Mouse (Mus musculus): ENCODE measurements around the gene Pgap2.

The Pgap2 gene

DNA sequence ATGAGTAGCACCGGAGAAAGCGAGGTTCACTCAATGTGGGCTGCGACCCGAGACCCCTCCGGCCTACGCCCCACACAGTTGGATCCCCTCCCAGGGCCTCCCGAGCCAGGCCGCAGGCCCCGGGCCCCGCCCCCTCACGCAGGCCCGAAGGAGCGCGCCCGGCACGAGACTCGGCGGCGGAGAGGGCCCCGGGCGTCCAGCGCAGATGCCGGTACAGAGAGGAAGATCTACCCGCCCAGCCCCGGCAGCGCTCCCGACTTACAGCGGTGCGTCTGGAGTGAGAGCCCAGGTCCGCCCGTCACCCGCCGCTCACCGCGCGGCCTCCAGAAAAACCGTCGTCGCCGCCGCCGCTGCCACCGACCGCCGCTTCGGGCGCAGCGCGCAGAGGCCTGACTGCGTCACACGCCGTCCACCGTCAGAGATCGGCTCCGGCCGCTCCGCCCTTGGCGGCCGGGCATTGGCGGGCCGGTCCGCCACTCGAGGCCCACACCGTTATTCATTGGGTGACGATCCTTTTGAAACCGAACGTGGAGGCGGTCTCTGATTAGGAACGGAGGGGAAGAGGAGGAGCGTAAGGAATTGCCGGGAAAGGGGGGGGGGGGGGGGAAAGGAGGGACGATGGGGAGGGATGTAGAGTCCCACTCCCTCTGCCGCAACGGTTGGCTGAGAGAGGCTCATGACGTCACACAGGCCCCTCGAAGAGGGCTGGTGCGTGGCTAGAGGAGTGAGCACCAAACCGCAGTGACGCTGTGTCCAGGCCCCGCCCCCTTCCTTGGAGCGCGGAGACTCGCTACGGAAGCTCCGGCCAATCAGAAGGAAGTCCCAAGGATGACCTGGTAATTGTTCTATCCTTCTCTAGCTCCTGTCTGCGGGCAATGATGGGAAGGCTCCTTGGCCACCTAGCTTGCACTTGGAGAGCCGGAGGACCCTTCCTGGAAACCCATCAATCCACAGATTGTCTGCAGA, at the start of gene Pgap2, which contains the start of gene Nup98:
Pgap2 (plus strand) TSS at position 453 of the 966 bp plus-strand sequence.
Nup98 (minus strand) TSS at position 421 of the 966 bp plus-strand sequence.
- peak; percentile 99 for DNase-seq (ENCODE audit: extremely low read depth, insufficient read length, low spot score)

DNA sequence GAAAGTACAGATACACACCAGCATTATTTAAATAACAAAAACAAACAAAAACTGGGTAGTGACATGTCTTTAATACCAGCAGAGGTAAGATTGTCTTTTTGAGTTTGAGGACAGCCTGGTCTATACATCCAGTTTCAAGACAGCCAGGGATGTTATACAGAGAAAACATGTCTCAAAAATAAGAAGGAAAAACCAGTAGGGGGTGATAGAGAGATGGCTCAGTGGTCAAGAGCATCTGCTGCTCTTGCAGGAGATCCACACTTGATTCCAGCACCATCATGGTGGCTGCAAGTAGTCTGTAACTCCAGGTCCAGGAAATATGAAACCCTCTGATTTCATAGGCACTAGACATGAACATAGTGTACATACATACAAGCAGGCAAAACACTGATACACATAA, 39.7 kb upstream of the Pgap2 start:
- DNase-seq (ENCODE audit: extremely low read depth, insufficient read length, low spot score) = peak; percentile 6

DNA sequence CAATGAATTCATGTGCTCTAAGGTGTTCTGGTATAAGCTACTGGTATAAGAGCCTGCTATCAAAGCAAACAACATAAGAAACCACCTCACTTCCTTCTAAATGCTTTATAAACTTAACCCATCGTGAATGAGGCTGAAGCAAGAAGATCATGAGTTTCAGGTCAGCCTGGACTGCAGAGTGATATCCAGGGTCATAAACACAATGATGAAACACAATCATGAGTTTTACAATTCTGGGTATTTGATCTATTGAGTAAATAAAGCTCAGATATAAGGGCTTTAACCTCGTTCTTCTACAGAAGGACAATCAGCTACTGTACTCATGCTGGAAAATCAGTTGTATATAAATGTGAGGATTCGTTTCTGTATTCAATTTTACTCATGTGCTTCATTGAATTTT, 26.2 kb upstream of the Pgap2 start:
- DNase-seq (ENCODE audit: extremely low read depth, insufficient read length, low spot score) = no peak

DNA sequence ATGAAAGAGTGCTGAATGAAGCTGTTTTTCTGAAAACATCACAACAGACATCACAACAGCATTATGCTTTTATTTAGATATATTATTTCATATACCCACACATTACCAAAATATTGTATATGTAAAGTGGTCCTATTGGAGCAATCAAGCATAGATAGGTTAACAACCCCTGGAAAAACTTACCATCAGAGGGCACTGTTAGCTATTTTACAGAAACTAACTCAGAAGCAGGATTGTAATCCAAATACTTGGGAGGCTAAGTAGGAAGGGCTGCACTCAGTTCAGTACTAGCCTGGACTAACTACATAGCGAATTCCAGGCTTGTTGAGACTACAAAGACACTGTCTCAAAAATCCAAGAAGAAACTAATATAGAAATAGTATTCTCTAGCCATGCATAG, 17.7 kb upstream of the Pgap2 start:
- no peak for DNase-seq (ENCODE audit: extremely low read depth, insufficient read length, low spot score)

DNA sequence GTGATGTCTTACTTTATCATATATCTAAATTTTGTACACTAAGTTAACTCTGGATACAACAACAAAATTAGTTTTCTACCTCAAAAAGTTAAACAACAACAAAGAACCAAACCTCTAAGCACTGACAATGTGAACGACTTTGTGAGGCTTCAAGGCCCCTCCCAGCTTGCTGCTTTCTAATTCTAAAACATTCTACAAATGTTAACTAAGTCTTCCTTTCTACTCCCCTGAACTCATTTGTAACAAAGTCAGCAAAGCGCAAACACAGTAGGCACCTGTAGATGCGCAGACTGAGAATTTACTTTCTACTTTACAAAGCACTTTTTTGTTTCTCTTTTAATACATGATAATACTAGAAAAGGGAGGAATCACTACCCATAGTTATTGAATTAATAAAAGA, 9.4 kb upstream of the Pgap2 start:
- DNase-seq (ENCODE audit: extremely low read depth, insufficient read length, low spot score) = no peak

DNA sequence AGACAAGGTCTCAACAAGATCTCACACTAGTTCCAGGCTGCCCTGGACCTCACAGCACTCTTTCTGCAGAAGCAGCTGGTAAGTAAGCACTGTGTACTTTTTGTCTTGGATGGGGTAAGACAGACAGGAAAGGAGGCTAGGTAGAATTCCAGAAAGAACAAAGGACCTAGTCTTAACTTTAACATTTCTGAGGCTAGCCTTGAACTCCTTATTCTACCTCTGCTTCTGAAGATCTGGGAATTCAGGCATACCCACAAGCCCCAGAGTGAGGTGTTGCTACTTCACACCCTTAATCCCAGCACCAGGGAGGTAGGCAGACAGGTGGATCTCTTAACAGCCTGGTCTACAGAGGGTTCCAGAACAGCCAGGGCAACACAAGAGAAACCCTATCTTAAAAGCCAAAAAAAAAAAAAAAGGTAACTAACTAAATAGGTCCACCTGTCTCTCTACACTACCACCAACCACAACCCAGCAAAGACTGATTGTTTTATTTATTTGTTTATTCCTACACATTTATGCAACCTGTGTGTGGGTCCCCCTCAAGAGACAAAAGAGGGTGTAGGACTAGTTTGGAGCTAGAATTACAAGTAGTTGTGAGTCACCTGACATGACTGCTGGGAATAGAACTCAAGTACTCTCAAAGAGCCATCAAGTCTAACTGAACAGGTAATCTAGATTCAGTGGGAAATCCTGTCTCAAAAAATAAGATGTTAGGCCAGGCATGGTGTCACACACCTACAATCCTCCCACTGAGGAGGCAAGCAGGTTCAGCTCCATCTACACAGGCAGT, 8.8 kb upstream of the Pgap2 start:
- DNase-seq (ENCODE audit: extremely low read depth, insufficient read length, low spot score) = no peak

DNA sequence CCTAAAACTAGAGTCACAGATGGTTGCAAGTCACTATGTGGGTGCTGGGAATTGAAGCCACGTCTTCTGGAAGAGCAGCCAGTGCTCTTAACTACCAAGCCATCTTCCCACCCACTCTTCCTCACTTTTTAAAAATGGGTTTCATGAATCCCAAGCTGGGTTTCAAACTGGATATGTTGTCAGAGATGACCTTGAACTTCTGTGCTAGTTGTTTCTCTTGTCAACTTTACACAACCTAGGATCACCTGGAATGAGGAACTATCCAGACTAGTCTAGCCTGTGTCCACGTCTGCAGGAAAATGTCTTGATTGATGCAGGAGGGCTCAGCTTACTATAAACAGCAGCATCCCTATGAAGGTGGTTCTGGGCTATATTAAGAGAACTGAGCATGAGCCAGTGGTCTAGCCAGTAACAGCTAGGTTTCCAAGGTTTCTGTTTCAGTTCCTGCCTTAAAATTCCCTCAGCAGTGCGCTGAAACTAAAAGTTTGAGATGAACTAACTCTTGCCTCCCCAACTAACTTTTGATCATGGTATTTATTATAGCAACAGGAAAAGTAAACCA, 5.6 kb upstream of the Pgap2 start:
- no peak for DNase-seq (ENCODE audit: extremely low read depth, insufficient read length, low spot score)

DNA sequence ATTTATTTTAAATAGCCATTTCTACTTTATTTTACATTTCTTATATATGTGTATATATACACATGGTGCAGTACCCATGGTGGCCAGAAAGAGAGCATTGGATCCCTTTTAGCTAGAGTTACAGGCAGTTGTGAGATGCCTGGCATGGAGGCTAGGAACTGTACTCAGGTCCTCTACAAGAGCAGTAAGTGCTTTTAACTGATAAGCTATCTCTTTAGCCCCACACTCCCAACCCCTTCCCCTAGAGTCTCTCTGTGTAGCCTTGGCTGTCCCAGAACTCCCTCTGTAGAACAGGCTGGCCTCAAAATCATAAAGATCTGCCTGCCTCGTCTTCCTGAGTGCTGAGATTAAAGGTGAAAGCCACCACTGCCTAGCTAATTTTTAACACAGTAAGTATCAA, 4.4 kb upstream of the Pgap2 start:
- no peak for DNase-seq (ENCODE audit: extremely low read depth, insufficient read length, low spot score)

DNA sequence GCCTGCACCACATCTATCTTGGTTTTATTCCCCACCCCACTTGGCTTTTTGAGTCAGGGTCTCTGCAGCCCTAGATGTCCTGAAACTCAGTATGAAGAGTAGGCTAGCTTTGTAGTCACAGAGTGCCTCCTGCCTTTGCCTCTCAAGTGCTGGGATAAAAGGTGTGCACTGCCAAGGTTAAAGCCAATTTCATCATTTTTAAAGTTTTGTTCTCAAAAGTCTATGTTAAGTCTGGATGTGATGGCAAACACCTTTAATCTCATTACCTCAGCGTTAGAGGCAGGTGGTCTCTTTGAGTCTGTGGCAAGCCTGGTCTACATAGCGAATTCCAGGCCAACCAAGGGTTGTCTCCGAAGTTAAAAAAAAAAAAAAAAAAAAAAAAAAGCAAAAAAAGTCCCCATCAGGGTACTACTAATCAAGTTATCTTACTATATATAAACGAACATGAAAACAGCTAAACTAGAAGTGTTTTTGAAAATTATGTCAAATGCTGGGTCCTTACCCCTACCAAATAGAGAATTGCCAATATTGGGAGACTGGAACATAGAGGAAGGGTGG, 1.1 kb upstream of the Pgap2 start:
- DNase-seq (ENCODE audit: extremely low read depth, insufficient read length, low spot score) = no peak

DNA sequence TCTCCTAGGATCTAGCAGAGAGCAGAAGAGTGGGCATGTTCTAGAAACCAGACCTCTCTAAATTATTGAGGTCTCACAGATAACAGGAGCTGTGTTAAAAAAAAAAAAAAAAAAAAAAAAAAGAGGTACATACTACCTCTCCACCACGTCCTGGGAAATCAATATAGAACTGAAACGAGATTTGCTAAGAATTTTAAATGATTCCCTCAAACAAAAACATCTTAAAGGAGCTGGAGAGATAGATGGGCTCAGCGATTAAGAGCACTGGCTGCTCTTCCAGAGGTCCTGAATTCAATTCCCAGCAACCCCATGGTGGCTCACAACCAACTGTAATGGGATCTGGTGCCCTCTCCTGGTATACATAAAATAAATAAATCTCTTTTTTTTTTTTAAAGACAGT, 1.1 kb downstream of the Pgap2 start:
- no peak for DNase-seq (ENCODE audit: extremely low read depth, insufficient read length, low spot score)

DNA sequence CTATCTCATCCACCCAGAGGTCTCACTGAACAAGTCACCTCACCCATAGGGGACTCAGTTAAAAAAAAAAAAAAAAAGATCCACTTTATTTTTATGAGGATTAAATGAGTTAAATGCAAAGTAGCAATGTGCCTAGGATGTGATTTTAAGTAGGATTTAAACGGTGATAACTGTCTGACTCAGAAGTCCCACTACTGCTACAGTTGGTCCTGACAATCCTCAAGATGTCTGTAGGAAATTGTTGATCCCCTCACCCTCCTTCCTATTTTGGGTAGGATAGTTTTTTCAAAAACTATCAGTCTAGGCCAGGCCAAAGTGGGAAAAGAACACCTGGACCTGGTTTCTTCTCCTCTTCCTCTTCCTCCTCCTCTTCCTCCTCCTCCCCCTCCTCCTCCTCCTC, 11.9 kb downstream of the Pgap2 start:
- no peak for DNase-seq (ENCODE audit: extremely low read depth, insufficient read length, low spot score)

DNA sequence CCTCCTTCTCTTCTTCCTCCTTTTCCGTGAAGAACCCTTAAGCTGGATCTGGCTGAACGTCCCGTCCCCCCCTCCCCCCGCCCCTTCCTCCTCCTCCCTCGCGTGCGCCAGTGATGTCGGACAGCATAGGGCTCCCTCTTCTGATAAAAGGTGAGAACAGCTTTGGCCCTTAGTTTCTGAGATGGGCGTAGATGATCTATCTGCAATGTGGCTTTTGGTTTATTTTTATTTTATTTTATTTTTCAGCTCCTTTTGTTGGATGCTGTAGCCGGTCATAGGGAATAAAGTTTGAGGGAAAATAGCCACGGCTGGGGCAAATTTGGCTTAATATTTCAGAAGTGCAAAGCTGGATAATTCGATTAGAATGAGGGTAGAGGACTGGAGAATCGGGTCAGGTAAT, 12.3 kb downstream of the Pgap2 start:
- DNase-seq (ENCODE audit: extremely low read depth, insufficient read length, low spot score) = peak; percentile 68

DNA sequence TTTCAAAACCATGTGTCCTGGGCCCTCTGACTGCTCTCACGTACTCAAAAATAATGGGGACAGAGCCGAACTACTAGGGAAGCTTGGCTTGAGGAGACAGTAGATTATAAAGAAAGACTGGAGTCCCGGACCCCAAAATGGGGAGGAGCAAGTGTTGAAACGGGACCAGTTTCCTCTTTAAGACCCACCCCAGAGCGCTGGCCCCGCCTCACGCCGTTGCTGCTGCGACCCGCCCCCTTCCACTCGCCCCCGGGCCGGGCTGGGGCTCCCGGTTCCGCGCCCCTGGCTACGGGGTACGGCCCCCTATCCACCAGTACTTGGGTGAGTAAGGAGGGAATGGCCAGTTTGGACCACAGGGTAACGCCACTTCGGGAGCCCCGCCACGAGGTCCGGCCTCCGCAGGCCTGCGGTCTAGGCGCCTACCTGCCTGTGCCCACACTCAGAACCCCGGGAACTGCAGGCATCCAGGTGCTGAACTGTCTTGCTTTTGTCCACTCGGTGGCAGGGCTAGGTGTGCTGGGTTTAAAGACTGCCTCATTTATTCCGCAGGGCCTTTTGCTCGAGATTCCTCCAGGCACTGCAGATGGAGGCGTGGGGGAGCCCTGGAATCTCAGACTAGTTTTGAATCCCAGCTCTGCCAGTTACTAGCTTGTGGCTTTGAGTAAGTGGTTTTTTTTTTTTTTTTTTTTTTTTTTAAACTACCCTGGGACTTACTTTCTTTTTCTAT, 13.0 kb downstream of the Pgap2 start:
- DNase-seq (ENCODE audit: extremely low read depth, insufficient read length, low spot score) = peak; percentile 70

DNA sequence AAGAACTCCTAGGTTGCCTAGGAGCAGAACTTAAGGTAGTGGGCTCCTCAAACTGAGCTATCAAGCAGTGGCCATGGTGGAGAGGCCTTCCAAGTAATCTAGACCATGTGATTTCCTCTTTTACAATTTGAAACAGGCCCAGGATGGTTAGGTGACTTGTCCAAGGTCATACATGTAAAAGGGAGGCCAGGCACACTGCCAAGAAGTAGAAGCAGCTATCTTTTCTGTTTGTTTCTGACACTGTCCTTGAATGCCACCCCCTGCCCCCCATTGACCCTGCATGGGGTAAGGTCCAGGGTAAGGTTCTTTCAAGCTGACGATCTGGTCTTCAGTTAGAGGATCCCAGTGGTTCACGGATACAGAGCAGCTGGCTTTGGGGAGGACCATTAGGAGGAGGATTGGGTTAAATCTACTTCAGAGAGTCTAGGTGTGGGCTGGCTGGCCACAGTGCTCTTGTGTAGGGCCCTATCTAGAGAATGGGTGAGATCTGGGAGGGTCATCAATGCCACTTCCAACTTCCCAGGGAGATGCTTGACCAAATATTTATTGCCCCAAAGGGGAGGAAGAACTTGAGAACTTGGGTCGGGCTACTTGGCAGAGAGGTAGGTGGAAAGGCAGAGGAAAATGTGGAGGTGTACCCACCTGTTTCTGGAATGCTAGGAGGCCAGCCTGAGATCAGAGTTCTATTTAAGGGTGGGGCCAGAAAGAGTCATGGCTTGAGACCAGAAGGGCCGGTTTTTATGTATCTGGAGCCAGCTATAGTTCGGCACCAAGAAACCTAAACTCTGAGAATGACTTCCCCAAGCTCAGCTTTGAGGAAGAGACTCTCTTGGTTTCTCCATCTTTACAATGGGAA, 14.1 kb downstream of the Pgap2 start:
- no peak for DNase-seq (ENCODE audit: extremely low read depth, insufficient read length, low spot score)

DNA sequence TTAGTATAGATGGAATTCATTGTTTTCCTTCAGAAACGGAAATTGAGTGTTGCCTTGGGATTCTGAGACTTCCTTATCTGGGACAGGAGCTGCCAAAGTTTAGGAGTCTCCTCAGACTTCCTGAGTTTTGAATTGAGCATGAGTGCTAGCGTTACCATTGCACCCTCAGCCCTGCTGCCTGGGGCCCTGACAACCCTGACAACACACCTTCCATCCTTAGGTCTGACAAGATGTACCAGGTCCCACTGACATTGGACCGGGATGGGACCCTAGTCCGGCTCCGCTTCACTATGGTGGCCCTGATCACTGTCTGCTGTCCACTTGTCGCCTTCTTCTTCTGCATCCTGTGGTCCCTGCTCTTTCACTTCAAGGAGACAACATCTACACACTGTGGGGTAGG, 16.0 kb downstream of the Pgap2 start:
- DNase-seq (ENCODE audit: extremely low read depth, insufficient read length, low spot score) = no peak

DNA sequence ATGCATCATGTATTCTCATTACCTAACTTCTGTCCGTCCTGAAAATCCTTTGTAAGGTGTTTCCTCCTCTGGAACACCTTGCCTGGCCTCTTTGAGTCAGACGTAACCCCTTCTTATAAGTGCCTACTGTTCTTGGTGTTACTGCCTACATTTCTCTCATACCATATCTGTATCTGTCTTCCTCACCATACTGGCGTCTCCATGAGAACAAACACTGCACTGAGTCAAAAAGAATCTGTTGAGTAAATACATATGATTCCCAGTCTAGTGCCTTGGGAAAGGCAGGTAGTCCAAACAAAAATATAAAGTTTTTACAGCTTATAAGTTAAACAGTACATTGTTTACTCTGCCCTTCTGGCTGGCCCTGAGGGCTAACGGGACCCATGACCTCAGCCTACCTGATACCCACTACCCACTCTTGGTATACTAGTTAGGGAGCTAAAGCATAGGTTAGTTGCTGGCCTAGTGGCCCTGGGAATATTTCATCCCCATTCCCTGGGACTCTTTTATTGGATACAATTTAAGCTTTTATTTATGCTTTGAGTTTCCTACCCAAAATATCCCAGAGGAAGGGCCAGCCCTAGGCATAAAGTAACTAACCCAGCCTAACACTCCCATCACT, 18.2 kb downstream of the Pgap2 start:
- no peak for DNase-seq (ENCODE audit: extremely low read depth, insufficient read length, low spot score)

DNA sequence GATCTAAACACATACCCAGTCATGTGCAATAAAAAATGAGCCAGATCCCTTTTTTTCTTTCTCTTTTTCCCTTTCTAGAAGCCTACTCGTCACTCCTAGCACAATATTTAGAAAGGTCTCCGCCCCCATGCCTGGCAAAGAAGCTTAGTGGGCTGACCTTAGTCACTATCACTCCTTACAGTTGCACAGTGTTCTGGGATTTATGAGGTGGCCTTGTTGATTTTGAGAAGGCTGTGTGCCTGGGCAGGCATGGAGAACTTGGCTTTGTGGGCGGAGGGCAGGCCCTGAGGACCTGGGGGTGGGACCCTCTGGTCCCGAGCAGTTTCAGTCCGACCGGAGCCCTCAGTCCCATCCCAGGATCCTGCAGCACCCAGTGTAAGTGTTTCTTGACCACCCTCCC, 19.8 kb downstream of the Pgap2 start:
- no peak for DNase-seq (ENCODE audit: extremely low read depth, insufficient read length, low spot score)

DNA sequence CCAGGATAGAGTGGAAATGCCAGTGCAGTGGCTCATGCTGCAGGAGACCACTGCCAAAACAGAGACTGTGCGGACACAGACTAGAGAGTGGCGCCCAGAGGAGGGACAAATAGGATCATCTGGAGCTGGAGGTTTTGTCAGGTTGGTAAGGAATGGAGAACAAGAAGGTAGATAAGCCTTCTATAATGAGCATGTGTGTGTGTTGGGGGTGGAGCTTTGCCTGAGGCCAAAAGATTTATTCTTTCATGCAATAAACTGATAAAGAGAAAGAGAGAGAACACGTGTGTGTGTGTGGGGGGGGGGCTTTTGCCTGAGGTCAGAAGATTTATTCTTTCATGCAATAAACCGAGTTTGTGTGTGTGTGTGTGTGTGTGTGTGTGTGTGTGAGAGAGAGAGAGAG, 23.1 kb downstream of the Pgap2 start:
- DNase-seq (ENCODE audit: extremely low read depth, insufficient read length, low spot score) = no peak

DNA sequence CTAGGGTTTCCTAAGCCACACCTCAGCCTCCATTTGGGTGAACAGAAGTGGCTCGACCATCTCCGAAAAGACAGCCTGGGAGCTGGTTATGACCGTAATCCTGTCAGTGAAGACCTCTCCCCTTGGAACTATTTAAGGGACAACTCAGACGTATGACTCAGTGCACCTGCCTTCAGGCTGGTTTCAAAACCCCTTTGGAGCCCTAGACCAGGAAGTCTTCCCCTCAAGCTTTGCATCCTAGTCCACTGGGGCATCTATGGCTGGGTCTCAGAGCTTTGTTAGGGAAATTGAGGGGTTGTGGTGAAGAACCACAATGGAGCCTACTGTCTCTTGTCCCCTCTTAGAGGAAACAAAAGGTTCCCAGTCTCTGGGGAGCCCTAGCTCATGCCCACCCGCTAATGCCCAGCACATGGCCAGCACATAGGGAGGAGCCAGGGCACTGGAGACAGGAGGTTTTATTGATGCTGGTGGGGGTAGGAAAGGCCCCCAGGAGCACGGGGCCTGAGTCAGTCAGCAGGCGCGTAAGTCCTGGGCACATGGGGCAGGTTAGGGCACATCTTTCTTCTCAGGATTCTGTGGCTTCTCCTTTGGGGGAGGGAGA, 28.8 kb downstream of the Pgap2 start:
- no peak for DNase-seq (ENCODE audit: extremely low read depth, insufficient read length, low spot score)

Data from 3134 (cell line).